Mouse (Mus musculus) megakaryocyte progenitor cell, adult 5-6 weeks (primary cell): Measurements from ENCODE around the gene Olfr1415. TPM values are rescaled to one million over a fixed set of nuclear protein-coding genes. Genes with fewer than 3 reads are reported as not detected.

Experiments
- total RNA-seq, 2 experiments: library from RNA; stranded (forward) in 1 of 2; stranded (reverse) in 1 of 2; fragments of 157-497, 149-512 nt in 1 of 2; fragments of 200-1000 nt in 1 of 2; gene quantifications; 2 replicates each; pipeline versions ENCODE4 v1.2.3 to v1.2.4; 2015 to 2017

Gene Olfr1415
- total RNA-seq, 2 experiments from 2014 or later = not detected

Other genes starting within 250 kb of the Olfr1415 start
- gene Ndufa10, start 22.2 kb downstream of the Olfr1415 start, total RNA-seq (2015) = 175 TPM in 2 replicates
- gene Ndufa10, start 22.2 kb downstream of the Olfr1415 start, total RNA-seq (2017) = 101 and 110 TPM in 2 replicates
- gene Olfr1416, start 11.0 kb downstream of the Olfr1415 start, total RNA-seq (2015) = not detected in 2 replicates
- gene Olfr1416, start 11.0 kb downstream of the Olfr1415 start, total RNA-seq (2017) = not detected in 2 replicates
- not detected in 2 replicates for gene Olfr1414, start 22.6 kb upstream of the Olfr1415 start, total RNA-seq (2015)
- gene Olfr1414, start 22.6 kb upstream of the Olfr1415 start, total RNA-seq (2017) = not detected in 2 replicates
- gene Olfr1413, start 75.2 kb upstream of the Olfr1415 start, total RNA-seq (2015) = not detected in 2 replicates
- not detected in 2 replicates for gene Olfr1413, start 75.2 kb upstream of the Olfr1415 start, total RNA-seq (2017)
- not detected in 2 replicates for gene Olfr1412, start 89.7 kb upstream of the Olfr1415 start, total RNA-seq (2015)
- not detected in 2 replicates for gene Olfr1412, start 89.7 kb upstream of the Olfr1415 start, total RNA-seq (2017)
- gene Olfr1411, start 98.3 kb upstream of the Olfr1415 start, total RNA-seq (2015) = not detected in 2 replicates
- gene Olfr1411, start 98.3 kb upstream of the Olfr1415 start, total RNA-seq (2017) = not detected in 2 replicates
- not detected in 2 replicates for gene Olfr1410, start 109.7 kb upstream of the Olfr1415 start, total RNA-seq (2015)
- not detected in 2 replicates for gene Olfr1410, start 109.7 kb upstream of the Olfr1415 start, total RNA-seq (2017)
- not detected in 2 replicates for gene Olfr12, start 121.7 kb upstream of the Olfr1415 start, total RNA-seq (2015)
- not detected in 2 replicates for gene Olfr12, start 121.7 kb upstream of the Olfr1415 start, total RNA-seq (2017)
- 149 and 186 TPM in 2 replicates for gene Cops9, start 145.9 kb upstream of the Olfr1415 start, total RNA-seq (2015)
- 108 and 180 TPM in 2 replicates for gene Cops9, start 145.9 kb upstream of the Olfr1415 start, total RNA-seq (2017)
- 2.4 and 5.2 TPM in 2 replicates for gene Otos, start 152.7 kb upstream of the Olfr1415 start, total RNA-seq (2015)
- gene Otos, start 152.7 kb upstream of the Olfr1415 start, total RNA-seq (2017) = 2.7 and 5.0 TPM in 2 replicates